Mouse (Mus musculus): Measurements from ENCODE around the gene Wnt8b. TPM values are rescaled to one million over a fixed set of nuclear protein-coding genes. Genes with fewer than 3 reads are reported as not detected.
A peak's percentile ranks its signal among the peaks of the same experiment; 100 is the strongest.
"Not testable (repeated sequence)": the region's sequence is repeated elsewhere in the genome, so short reads cannot be mapped to it uniquely, and the experiment has no call there.

Wnt8b gene
- polyA plus RNA-seq, 1 experiment from 2014 or later, result not detected

- Histone ChIP-seq H3K4me1 (ENCODE audit: control insufficient read depth, insufficient read depth, low read length) (no peaks in the 10 kb centered on the region), H3K9me3 (ENCODE audit: control insufficient read depth, low read length) (no peaks in the 10 kb centered on the region), H3K27me3 (ENCODE audit: control insufficient read depth, insufficient read depth, low read length) (no peaks in the 10 kb centered on the region), H3K9ac (ENCODE audit: low read length) (no peak overlapping the region), H3K27ac (replicated peaks; ENCODE audit: low read depth, low read length) (no peak overlapping the region), H3K4me3 (ENCODE audit: low read depth, low read length) (no peak overlapping the region), H3K36me3 (ENCODE audit: control insufficient read depth, insufficient read depth, low read length) (no peaks in the 10 kb centered on the region), H3K4me2 (ENCODE audit: low read depth, severe bottlenecking) (no peak overlapping the region)
- WGBS, result 69% methylated on average over 4 of the region's 4 CpGs
- ATAC-seq (ENCODE audit: insufficient number of reproducible peaks, low FRiP score, low TSS enrichment, low read depth) (no peak), DNase-seq (ENCODE audit: low spot score) (no peak)
Measured at GRCm38 (mm10) chr19:44462141-44462540, 31.1 kb upstream of the Wnt8b start.

GRCm38 (mm10) chr19:44465960-44466525 is 27.2 kb upstream of the Wnt8b start:
- H3K9ac ChIP-seq (ENCODE audit: low read length); H3K9me3 ChIP-seq (ENCODE audit: control insufficient read depth, low read length); H3K4me1 ChIP-seq (ENCODE audit: control insufficient read depth, insufficient read depth, low read length); H3K27ac ChIP-seq (replicated peaks; ENCODE audit: low read depth, low read length); ATAC-seq (ENCODE audit: insufficient number of reproducible peaks, low FRiP score, low TSS enrichment, low read depth); H3K27me3 ChIP-seq (ENCODE audit: control insufficient read depth, insufficient read depth, low read length); DNase-seq (ENCODE audit: low spot score); H3K36me3 ChIP-seq (ENCODE audit: control insufficient read depth, insufficient read depth, low read length); H3K4me2 ChIP-seq (ENCODE audit: low read depth, severe bottlenecking); H3K4me3 ChIP-seq (ENCODE audit: low read depth, low read length): not testable (repeated sequence)
- 77% methylated on average over 14 of the region's 14 CpGs for WGBS

- Histone ChIP-seq H3K36me3 (ENCODE audit: control insufficient read depth, insufficient read depth, low read length) (no peaks in the 10 kb centered on the region), H3K9ac (ENCODE audit: low read length) (no peak overlapping the region), H3K4me2 (ENCODE audit: low read depth, severe bottlenecking) (no peak overlapping the region), H3K27ac (replicated peaks; ENCODE audit: low read depth, low read length) (no peak overlapping the region), H3K4me3 (ENCODE audit: low read depth, low read length) (no peak overlapping the region), H3K9me3 (ENCODE audit: control insufficient read depth, low read length) (peaks cover 2% of the 10 kb centered on the region; the same call in 1 of the 2 replicates), H3K4me1 (ENCODE audit: control insufficient read depth, insufficient read depth, low read length) (no peaks in the 10 kb centered on the region), H3K27me3 (ENCODE audit: control insufficient read depth, insufficient read depth, low read length) (no peaks in the 10 kb centered on the region)
- 2% methylated on average over 10 of the region's 10 CpGs for WGBS
- no peak for ATAC-seq (ENCODE audit: insufficient number of reproducible peaks, low FRiP score, low TSS enrichment, low read depth)
- peak; percentile 86 for DNase-seq (ENCODE audit: low spot score)
Measured at GRCm38 (mm10) chr19:44474158-44474557, 19.1 kb upstream of the Wnt8b start.

- ATAC-seq (ENCODE audit: insufficient number of reproducible peaks, low FRiP score, low TSS enrichment, low read depth), result no peak
Measured at GRCm38 (mm10) chr19:44475268-44475667, 18.0 kb upstream of the Wnt8b start.

GRCm38 (mm10) chr19:44476541-44476940 is 16.7 kb upstream of the Wnt8b start:
- H3K27me3 ChIP-seq (ENCODE audit: control insufficient read depth, insufficient read depth, low read length), result no peaks in the 10 kb centered on the region
- no peak for ATAC-seq (ENCODE audit: insufficient number of reproducible peaks, low FRiP score, low TSS enrichment, low read depth)
- H3K4me2 ChIP-seq (ENCODE audit: low read depth, severe bottlenecking), result no peak overlapping the region
- H3K9ac ChIP-seq (ENCODE audit: low read length), result no peak overlapping the region
- H3K36me3 ChIP-seq (ENCODE audit: control insufficient read depth, insufficient read depth, low read length), result no peaks in the 10 kb centered on the region
- no peaks in the 10 kb centered on the region for H3K9me3 ChIP-seq (ENCODE audit: control insufficient read depth, low read length)
- no peak overlapping the region for H3K27ac ChIP-seq (replicated peaks; ENCODE audit: low read depth, low read length)
- no peak for DNase-seq (ENCODE audit: low spot score)
- 51% methylated on average over 3 of the region's 3 CpGs for WGBS
- H3K4me3 ChIP-seq (ENCODE audit: low read depth, low read length), result no peak overlapping the region
- no peaks in the 10 kb centered on the region for H3K4me1 ChIP-seq (ENCODE audit: control insufficient read depth, insufficient read depth, low read length)

More at GRCm38 (mm10) chr19:44475268-44475667, 18.0 kb upstream of the Wnt8b start:
- Histone ChIP-seq H3K27ac (replicated peaks; ENCODE audit: low read depth, low read length) (no peak overlapping the region), H3K9ac (ENCODE audit: low read length) (no peak overlapping the region), H3K9me3 (ENCODE audit: control insufficient read depth, low read length) (no peaks in the 10 kb centered on the region), H3K36me3 (ENCODE audit: control insufficient read depth, insufficient read depth, low read length) (no peaks in the 10 kb centered on the region), H3K4me2 (ENCODE audit: low read depth, severe bottlenecking) (no peak overlapping the region), H3K4me3 (ENCODE audit: low read depth, low read length) (no peak overlapping the region), H3K4me1 (ENCODE audit: control insufficient read depth, insufficient read depth, low read length) (no peaks in the 10 kb centered on the region), H3K27me3 (ENCODE audit: control insufficient read depth, insufficient read depth, low read length) (no peaks in the 10 kb centered on the region)
- WGBS, result 88% methylated on average over 6 of the region's 6 CpGs
- DNase-seq (ENCODE audit: low spot score), result no peak

GRCm38 (mm10) chr19:44487266-44487665 is 6.0 kb upstream of the Wnt8b start:
- Histone ChIP-seq H3K9ac (ENCODE audit: low read length) (no peak overlapping the region), H3K9me3 (ENCODE audit: control insufficient read depth, low read length) (no peaks in the 10 kb centered on the region), H3K4me2 (ENCODE audit: low read depth, severe bottlenecking) (no peak overlapping the region), H3K27ac (replicated peaks; ENCODE audit: low read depth, low read length) (no peak overlapping the region), H3K4me1 (ENCODE audit: control insufficient read depth, insufficient read depth, low read length) (no peaks in the 10 kb centered on the region), H3K4me3 (ENCODE audit: low read depth, low read length) (no peak overlapping the region), H3K27me3 (ENCODE audit: control insufficient read depth, insufficient read depth, low read length) (no peaks in the 10 kb centered on the region), H3K36me3 (ENCODE audit: control insufficient read depth, insufficient read depth, low read length) (no peaks in the 10 kb centered on the region)
- WGBS, result 10% methylated on average over 8 of the region's 8 CpGs
- no peak for ATAC-seq (ENCODE audit: insufficient number of reproducible peaks, low FRiP score, low TSS enrichment, low read depth)
- DNase-seq (ENCODE audit: low spot score), result peak; percentile 44

- DNase-seq (ENCODE audit: low spot score) (no peak), ATAC-seq (ENCODE audit: insufficient number of reproducible peaks, low FRiP score, low TSS enrichment, low read depth) (no peak)
- Histone ChIP-seq H3K9me3 (ENCODE audit: control insufficient read depth, low read length) (no peaks in the 10 kb centered on the region), H3K4me1 (ENCODE audit: control insufficient read depth, insufficient read depth, low read length) (no peaks in the 10 kb centered on the region), H3K4me2 (ENCODE audit: low read depth, severe bottlenecking) (no peak overlapping the region), H3K27ac (replicated peaks; ENCODE audit: low read depth, low read length) (no peak overlapping the region), H3K27me3 (ENCODE audit: control insufficient read depth, insufficient read depth, low read length) (no peaks in the 10 kb centered on the region), H3K9ac (ENCODE audit: low read length) (no peak overlapping the region), H3K36me3 (ENCODE audit: control insufficient read depth, insufficient read depth, low read length) (no peaks in the 10 kb centered on the region), H3K4me3 (ENCODE audit: low read depth, low read length) (no peak overlapping the region)
- 53% methylated on average over 8 of the region's 8 CpGs for WGBS
Measured at GRCm38 (mm10) chr19:44496511-44496910, 3.2 kb downstream of the Wnt8b start.

- H3K9ac ChIP-seq (ENCODE audit: low read length), result no peak overlapping the region
- WGBS, result 83% methylated on average over 10 of the region's 10 CpGs
- H3K4me3 ChIP-seq (ENCODE audit: low read depth, low read length), result no peak overlapping the region
- H3K27ac ChIP-seq (replicated peaks; ENCODE audit: low read depth, low read length), result no peak overlapping the region
- H3K27me3 ChIP-seq (ENCODE audit: control insufficient read depth, insufficient read depth, low read length), result no peaks in the 10 kb centered on the region
- ATAC-seq (ENCODE audit: insufficient number of reproducible peaks, low FRiP score, low TSS enrichment, low read depth), result no peak
- no peaks in the 10 kb centered on the region for H3K36me3 ChIP-seq (ENCODE audit: control insufficient read depth, insufficient read depth, low read length)
- H3K4me1 ChIP-seq (ENCODE audit: control insufficient read depth, insufficient read depth, low read length), result no peaks in the 10 kb centered on the region
- H3K9me3 ChIP-seq (ENCODE audit: control insufficient read depth, low read length), result no peaks in the 10 kb centered on the region
- H3K4me2 ChIP-seq (ENCODE audit: low read depth, severe bottlenecking), result no peak overlapping the region
- DNase-seq (ENCODE audit: low spot score), result no peak
Measured at GRCm38 (mm10) chr19:44496941-44497340, 3.7 kb downstream of the Wnt8b start.

- DNase-seq (ENCODE audit: low spot score), result no peak
- Histone ChIP-seq H3K9ac (ENCODE audit: low read length) (no peak overlapping the region), H3K4me2 (ENCODE audit: low read depth, severe bottlenecking) (no peak overlapping the region), H3K4me1 (ENCODE audit: control insufficient read depth, insufficient read depth, low read length) (no peaks in the 10 kb centered on the region), H3K36me3 (ENCODE audit: control insufficient read depth, insufficient read depth, low read length) (no peaks in the 10 kb centered on the region), H3K9me3 (ENCODE audit: control insufficient read depth, low read length) (no peaks in the 10 kb centered on the region), H3K27ac (replicated peaks; ENCODE audit: low read depth, low read length) (no peak overlapping the region), H3K4me3 (ENCODE audit: low read depth, low read length) (no peak overlapping the region), H3K27me3 (ENCODE audit: control insufficient read depth, insufficient read depth, low read length) (no peaks in the 10 kb centered on the region)
- no peak for ATAC-seq (ENCODE audit: insufficient number of reproducible peaks, low FRiP score, low TSS enrichment, low read depth)
- 53% methylated on average over 6 of the region's 6 CpGs for WGBS
Measured at GRCm38 (mm10) chr19:44498936-44499335, 5.7 kb downstream of the Wnt8b start.

Data from limb, embryonic 11.5 days (tissue).